Mouse (Mus musculus) gonadal fat pad, adult 2 months (tissue): ENCODE data around the gene Rims4. TPM values are rescaled to one million over a fixed set of nuclear protein-coding genes. Genes with fewer than 3 reads are reported as not detected.

Experiments
- DNase-seq: peaks from one replicate; pipeline ENCODE4 v3.0.0-alpha.2; 2012; ENCODE audit warnings: low read depth
- polyA plus RNA-seq: library from polyadenylated mRNA; depleted of rRNA; stranded (reverse); fragments of >200 nt; gene quantifications from 2 replicates; pipeline ENCODE4 v1.2.3, GENCODE M21; 2012; rRNA removed

Gene Rims4
- polyA plus RNA-seq, 1 experiment: 0.96 TPM

DNA sequence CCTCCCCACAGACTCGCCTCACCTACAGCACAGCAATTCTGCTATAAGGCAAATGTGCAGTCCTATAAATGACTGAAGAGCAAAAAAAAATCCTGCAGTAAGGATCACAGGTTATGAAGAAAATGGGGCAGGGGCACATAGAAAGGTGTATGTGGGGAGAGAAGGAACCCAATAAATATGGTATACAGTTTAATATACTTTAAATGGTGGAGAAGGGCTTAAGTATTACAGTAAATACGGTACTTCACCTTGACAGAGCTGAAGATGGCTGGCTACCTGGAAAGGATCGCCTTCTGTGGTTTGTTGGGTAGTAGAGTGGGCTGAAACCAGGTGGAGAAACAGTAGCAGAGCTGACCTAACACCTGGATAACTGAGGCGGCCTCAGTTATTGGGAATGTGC, 47.2 kb downstream of the Rims4 start:
- no peak for DNase-seq

DNA sequence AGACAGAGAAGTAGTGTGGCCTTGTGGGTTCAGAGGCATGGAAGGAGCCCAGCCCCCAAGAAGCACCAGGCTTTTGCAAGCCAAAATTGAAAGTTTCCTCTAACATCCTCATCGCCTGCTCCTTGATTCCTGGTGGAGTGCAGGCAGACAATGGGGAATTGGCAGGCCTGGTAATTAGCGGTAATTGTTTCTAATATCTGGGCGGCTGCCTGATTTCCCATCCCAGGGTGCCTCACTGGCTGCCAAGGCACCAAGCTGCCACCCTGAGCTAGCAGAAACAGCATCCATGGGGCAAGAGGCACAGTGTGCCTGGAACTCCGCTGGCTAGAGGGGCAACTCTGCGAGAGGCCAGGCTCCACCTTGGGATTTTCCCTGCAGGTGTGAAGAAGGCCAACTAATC, 48.7 kb downstream of the Rims4 start:
- DNase-seq: no peak

DNA sequence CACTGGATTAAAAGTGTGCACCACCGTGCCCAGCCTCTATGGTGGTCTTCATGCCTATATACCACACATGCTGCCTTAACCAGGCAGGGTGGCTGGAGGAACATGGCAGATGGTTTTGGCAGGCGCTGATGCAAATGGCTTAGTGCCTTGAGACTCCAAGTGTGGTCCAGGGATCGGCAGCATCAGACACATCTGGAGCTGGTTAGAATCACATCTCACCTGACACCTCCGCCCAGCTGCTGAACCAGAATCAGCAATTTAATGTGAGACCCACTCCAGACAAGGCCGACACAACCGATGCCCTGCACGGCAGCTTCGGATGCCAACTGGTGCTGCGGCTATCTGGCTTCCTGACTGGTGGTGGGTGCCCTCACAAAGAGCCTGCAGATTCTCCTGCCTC, 52.4 kb downstream of the Rims4 start:
- DNase-seq: no peak

DNA sequence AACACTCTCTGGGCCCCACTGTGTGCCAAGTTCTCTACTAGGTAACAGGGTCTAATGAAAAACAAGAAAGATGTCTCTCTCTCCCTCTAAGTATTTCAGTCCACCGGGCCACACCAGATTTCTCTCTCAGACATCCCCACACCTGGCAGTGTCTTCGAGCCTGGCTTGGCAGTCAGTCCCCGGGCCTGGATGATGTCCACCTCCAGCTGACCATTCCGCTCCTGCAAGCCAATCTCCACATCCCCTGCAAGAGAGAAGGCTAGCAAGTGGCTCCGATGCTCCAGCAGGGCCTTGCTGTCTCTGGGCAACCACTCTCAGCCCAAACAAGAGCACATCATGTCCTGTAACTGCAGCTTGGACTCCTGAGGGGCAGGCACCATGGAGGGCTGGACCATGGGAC, 53.2 kb downstream of the Rims4 start:
- DNase-seq: no peak

DNA sequence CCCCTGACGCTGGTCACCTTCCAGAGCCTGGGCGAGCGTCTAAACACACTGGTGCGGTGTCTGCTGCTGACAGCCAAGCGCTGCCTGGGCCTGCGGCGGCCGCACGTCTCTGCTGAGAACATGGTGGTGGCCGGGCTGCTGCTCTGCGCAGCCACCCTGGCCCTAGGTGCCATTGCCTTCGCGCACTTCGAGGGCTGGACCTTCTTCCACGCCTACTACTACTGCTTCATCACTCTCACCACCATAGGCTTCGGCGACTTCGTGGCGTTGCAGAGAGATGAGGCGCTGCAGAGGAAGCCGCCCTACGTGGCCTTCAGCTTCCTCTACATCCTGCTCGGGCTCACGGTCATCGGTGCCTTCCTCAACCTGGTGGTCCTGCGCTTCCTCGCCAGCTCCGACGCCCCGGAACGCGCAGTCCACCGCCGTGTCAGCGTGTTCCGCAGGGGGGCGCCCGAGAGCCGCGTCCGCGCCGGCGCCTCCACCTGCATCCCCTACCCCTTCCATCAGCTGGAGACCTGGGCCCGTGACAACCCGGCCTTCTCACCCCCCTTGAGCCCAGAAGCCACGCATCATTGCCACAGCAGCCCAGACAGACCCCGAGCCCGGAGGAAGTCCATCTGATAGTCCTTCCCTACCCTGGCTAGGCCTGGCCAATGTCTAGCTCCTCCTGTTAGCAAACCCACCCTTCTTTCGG, 60.1 kb downstream of the Rims4 start:
- no peak for DNase-seq

DNA sequence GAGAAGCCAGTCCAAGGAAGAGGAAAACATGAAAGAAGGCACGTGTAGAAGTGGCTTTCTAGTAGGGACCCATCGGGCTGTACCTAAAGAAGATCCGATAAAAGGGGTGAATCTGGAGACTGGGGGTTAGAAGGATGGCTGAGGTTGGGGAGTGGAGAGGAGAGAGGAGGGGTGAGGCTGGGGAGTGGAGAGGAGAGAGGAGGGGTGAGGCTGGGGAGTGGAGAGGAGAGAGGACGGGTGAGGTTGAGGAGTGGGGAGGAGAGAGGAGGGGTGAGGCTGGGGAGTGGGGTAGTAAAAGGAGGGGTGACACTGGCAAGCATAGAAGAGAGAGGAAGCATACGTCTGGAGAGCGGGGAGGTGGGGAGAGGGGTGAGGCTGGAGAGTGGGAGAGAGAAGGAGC, 61.2 kb downstream of the Rims4 start:
- DNase-seq: no peak

DNA sequence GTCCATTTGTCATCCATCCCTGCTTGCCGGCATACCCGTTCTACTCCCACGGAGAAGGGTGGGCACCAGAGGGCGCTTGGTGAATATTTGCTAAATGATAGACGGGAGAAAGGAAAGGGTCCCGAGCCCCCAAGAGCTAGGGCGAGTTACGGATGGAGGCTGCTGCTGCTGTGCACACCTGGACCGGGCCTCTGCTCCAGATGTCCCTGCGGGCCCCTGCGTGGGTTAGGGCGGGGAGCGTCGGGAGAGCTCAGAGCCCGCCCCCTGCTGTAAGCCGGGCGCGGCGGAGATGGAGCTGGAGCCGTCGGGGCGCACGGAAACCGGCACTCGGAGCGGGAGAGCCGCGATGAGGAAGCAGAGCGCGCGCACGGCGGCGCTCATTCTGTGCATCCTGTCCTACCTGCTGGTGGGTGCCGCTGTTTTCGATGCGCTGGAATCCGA, 65.0 kb downstream of the Rims4 start, which contains the start of gene Kcnk15:
TSS of gene Kcnk15 (plus strand) at position 191 of the 441 bp plus-strand sequence.
- no peak for DNase-seq

DNA sequence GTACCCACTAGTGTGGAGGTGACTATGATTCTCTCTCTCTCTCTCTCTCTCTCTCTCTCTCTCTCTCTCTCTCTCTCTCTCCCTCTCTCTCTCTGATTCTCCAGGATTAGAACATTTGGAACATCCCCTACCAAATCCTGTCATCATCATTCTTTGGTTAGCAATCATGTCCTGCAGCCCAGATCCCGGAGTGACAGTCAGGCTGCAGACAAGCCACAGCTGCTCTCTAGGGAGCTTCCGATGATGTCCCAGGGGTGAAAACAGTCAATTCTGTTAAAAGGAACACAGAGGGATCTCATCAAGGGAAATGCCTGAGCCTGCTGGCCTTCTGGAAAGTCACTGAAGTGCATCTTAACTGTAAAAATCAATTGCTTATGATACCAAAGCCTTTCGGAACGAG, 76.4 kb downstream of the Rims4 start:
- DNase-seq: no peak

DNA sequence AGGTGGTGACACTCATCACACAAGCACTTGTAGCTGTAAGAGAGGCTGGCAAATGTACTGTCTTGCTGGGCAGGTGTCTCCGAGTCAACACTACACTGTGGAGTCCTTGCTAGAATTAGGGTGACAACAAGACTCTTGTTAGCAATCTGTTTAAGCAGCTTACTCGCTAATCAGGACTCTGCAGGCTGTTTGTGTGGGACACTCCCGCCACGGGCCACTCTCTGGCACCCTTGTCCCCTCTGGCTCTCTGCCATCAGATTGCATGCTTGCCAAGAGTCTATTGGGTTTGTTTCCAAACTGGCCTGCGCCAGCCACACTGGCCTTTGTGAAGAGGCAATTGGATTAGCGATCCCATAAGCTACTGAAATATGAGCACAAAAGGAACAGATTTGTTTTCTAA, 79.0 kb downstream of the Rims4 start:
- DNase-seq: no peak

DNA sequence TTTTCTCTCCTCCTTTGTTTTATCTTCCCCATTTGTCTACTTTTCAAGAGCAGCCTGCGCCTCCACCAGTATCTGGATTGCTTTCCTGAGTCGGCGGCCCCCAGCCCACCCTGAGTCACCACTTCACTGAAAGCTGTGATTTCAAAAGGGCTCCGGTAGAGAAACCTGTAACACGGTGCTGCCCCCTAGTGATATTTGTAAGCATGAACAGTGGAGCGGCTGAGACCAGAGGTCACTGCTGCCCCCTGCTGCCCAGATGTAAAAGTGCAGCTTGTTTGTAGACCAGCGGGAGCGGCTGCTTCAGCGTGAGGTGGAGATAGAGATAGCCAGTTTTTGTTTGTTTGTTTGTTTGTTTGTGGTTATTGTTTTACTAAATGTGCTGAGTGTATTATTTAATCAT, 80.4 kb downstream of the Rims4 start:
- DNase-seq: no peak

DNA sequence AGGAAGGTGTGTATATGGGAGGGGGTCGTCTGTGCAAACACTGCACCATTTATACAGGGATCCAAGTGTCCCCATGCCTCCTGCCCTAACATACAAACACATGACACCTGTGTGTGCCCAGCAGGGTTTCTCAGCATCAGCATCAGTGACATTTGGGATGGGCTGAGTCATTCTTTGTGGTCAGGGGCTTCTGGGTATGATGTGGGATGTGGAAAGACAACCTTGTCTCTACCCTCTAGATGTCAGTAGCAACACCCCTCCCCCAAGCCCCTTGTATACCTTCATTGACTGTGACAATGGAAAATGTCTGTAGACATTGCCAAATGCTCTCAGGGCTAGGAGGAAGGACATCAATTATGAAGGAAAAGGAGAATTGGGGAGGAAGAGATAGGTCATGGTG, 87.3 kb downstream of the Rims4 start:
- no peak for DNase-seq

DNA sequence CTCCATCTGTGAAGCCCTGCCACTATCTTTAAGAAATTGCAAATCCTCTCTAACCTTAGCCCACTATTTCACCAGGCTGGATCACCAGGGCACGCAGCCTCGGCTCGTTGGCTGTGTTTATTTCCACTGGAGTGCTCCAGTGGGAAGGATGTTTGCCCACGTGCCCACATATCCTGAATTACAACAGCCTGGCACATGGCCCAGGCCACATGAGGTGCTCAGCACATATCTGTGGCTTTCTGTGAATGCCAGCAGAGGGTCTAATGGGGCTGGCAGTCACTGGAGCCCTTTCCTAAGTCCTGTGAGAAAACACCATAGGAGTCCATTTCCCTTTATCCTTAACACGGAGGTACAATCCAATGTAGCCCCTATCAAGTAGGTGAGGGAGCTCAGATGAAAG, 92.0 kb downstream of the Rims4 start:
- no peak for DNase-seq

DNA sequence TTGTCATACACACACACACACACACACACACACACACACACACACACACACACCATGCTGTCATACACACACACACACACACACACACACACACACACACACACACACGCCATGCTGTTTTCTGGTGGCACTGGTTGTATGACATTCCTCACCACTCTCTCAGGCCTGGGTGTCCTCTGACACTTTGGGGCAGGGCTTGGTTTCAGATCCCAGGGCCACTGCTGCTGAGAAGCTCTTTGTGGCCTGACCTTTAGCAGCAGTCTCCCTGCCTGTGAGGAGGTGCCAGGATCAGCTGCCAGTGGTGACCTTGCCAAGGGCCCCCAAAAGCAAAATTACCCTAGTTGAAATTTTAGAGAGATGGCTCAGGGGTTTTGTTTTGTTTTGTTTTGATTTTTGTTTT, 92.6 kb downstream of the Rims4 start:
- DNase-seq: no peak

DNA sequence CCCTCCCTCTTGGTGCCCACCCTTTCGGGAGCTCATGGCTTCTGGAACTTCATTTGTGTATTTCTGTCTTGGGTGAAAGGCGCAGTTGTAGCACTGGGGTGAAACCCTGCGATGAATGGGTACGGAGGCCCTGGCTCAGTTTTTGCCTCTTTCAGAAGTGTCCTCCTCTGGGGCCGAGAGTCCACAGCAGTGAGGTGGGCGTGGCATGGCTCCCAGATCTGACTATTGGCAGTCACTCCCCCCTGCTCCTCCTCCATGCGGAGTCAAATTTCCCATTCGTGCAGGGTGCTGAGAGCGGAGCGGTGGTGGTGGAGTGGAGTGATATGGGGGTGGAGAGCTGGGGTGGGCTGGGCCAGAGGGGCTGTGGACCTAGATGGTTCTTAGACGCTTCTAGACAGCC, 94.7 kb downstream of the Rims4 start:
- no peak for DNase-seq

DNA sequence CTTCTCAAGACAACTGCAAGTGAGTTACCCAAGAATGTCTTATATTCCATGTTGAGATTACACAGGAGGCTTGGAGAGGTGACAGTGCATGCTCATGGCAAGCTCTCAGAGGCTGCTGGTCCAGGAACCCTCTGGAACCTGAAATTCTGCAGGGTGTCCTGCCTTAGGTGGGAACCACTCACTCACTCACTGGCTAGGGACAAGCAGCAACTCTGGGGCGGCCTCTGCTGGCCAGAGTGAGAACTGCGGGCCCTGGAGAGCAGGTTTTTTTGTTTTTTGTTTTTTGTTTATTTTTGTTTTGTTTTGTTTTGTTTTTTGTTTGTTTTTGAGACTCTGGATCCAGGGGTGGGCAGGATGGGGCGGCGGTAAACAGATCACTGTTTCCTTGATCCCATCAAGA, 95.2 kb downstream of the Rims4 start:
- no peak for DNase-seq

DNA sequence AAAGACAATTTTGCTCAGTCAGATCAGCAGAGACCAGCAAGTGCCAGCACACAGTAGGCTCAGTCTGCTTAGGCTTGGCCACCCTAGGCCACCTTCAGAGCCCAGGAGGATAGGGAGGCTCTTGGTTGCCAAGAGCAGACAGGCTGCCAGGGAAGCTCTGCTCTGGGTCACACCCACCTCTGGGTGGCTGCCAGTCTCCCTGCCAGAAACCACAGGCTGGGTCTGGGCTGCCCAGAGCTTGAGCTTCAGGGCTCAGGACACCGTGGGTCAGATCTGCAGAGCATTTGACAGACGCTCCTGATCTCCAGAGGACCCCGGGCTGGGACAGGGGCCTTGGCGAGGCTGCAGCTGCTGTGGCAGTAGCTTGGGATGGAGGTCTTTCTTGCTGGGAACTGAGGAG, 97.9 kb downstream of the Rims4 start, which contains the start of gene Ccn5:
TSS of gene Ccn5 (plus strand) at position 255 of the 400 bp plus-strand sequence.
- no peak for DNase-seq

DNA sequence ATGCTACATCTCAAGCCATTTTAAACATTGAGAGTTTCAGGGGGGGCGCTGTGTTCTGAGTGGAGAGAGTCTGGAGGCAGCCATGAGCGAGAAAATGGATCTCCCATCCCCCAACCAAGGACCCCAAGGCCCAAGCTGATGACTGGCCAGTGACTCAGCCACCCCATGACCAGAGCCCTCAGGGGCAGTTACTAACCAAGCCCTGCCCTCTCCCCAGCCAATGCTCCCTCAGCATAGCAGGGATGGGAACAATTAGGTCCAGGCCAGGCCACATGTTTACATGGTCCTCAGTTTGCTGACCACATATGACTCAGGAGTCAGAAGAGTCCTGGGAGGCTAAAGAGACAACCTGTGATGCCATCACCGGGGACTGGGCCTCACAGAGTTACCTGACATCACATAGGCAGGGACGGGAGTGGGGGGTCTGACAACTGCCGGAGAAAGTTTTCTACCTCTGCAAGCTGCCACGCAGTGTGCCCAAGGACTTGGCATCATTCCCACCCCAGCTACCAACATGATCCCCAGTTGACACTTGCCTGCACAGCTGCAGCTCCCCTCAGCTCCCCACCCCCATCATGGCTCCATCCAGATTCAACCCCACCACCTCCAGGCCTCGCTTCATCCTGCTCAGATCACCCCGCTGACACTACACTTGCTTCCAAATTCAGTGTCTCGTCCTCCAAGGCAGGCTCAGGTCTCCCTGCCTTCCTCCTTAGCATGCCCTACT, 103.6 kb downstream of the Rims4 start:
- no peak for DNase-seq

DNA sequence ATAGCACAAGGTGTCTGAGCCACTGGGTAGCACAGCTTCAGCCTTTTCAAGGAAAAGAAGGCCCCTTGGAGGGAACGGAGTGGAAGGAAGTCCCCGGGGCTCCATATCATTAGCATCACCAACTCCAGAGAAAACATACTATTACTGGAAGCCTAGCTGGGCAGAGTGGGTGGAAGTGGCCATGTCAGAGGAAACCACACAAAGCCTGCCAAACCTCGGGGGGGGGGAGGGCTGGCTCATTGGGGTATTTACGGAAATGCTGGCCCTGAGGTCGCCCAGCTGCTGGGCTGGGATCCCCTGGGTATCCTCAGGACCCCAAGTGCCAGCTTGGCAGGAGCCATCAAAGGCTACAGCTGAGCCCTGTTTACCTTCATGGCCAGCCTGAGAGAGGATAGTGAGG, 105.4 kb downstream of the Rims4 start:
- no peak for DNase-seq

Other genes starting within 250 kb of the Rims4 start
- 3.4 and 3.8 TPM in 2 replicates for gene Ada, start 168.4 kb downstream of the Rims4 start, polyA plus RNA-seq
- gene Ccn5, start 97.8 kb downstream of the Rims4 start, polyA plus RNA-seq: 11.9 and 19.9 TPM in 2 replicates
- gene Kcnk15, start 65.0 kb downstream of the Rims4 start, polyA plus RNA-seq: not detected in 2 replicates
- 95.3 and 100 TPM in 2 replicates for gene Ywhab, start 76.3 kb upstream of the Rims4 start, polyA plus RNA-seq
- 24.0 and 36.7 TPM in 2 replicates for gene Pabpc1l, start 106.8 kb upstream of the Rims4 start, polyA plus RNA-seq
- 15.0 and 16.1 TPM in 2 replicates for gene Stk4, start 151.6 kb upstream of the Rims4 start, polyA plus RNA-seq
- gene Tomm34, start 152.5 kb upstream of the Rims4 start, polyA plus RNA-seq: 46.7 and 59.2 TPM in 2 replicates